ENCODE assay signal across 10 mouse cellular contexts in genomic region chr5:148346543-148346942, GRCm38 (mm10). TPM values are rescaled to one million over a fixed set of nuclear protein-coding genes. Genes with fewer than 3 reads are reported as not detected.
A peak's percentile ranks its signal among the peaks of the same experiment; 100 is the strongest.
DNase-seq lines count a peak whose midpoint lies in the region; ATAC-seq and TF ChIP-seq lines count a peak whose summit lies in the region.
"Had no signal": no experiment of that assay in that cellular context is flagged by ENCODE, and none has a peak within 500 bp of the region (broad histone marks: within the 10 kb centered on the region; RNA-seq: fewer than 3 reads in every experiment).

No protein-coding gene starts in this region.

- TF ChIP-seq CTCF in liver, adult 2 months (IDR thresholded peaks at IDR 0.05; ENCODE audit: low read depth, low read length), result peak; percentile 45
- TF ChIP-seq CTCF in C2C12 (IDR thresholded peaks at IDR 0.05; ENCODE audit: control insufficient read depth, insufficient read depth, insufficient read length), result peak; percentile 22
- peak; percentile 66 for TF ChIP-seq CTCF in liver, postnatal 0 days (IDR thresholded peaks at IDR 0.05; ENCODE audit: low read depth)

- H3ac ChIP-seq in C2C12 (ENCODE audit: control insufficient read depth, insufficient read length, low read depth), result no peak overlapping the region

- H3K4me2 ChIP-seq in liver, embryonic 12.5 days, result no peak overlapping the region
- no peak overlapping the region for H3K4me2 ChIP-seq in liver, postnatal 0 days (ENCODE audit: low read depth, low read length)
- H3K4me2 ChIP-seq: heart, embryonic 13.5 days had no signal

- no peaks in the 10 kb centered on the region for H3K79me2 ChIP-seq in liver, adult 2 months (ENCODE audit: control insufficient read depth, insufficient read depth, low read length)
- H3K79me2 ChIP-seq in C2C12 (ENCODE audit: control insufficient read depth, insufficient read depth), result peaks cover 16% of the 10 kb centered on the region

- H3K36me3 ChIP-seq in liver, adult 2 months (ENCODE audit: control insufficient read depth, insufficient read depth, low read length), result no peaks in the 10 kb centered on the region
- peaks cover 97% of the 10 kb centered on the region for H3K36me3 ChIP-seq in liver, embryonic 12.5 days
- peaks cover 71% of the 10 kb centered on the region for H3K36me3 ChIP-seq in C2C12 (ENCODE audit: control insufficient read depth, insufficient read depth)
- H3K36me3 ChIP-seq in liver, postnatal 0 days (replicated peaks; ENCODE audit: insufficient read depth, low read length), result peaks cover 42% of the 10 kb centered on the region

- no peak for TF ChIP-seq EP300 in liver, postnatal 0 days (IDR thresholded peaks at IDR 0.05; ENCODE audit: low read depth)

- H3K9me3 ChIP-seq in liver, embryonic 12.5 days (replicated peaks), result no peaks in the 10 kb centered on the region
- H3K9me3 ChIP-seq in liver, postnatal 0 days (ENCODE audit: low read length), result no peaks in the 10 kb centered on the region
- H3K9me3 ChIP-seq: heart, embryonic 13.5 days had no signal

- no peak overlapping the region for H3K27ac ChIP-seq in liver, adult 2 months (replicated peaks; ENCODE audit: insufficient read depth, low read depth, low read length)
- H3K27ac ChIP-seq in liver, embryonic 12.5 days, result no peak overlapping the region
- no peak overlapping the region for H3K27ac ChIP-seq in liver, postnatal 0 days (ENCODE audit: low read depth)

- H3K9ac ChIP-seq in liver, adult 2 months (ENCODE audit: low read depth, low read length), result no peak overlapping the region
- H3K9ac ChIP-seq in liver, embryonic 12.5 days, result no peak overlapping the region
- no peak overlapping the region for H3K9ac ChIP-seq in liver, postnatal 0 days (replicated peaks)
- H3K9ac ChIP-seq: heart, embryonic 13.5 days had no signal

- H3K27me3 ChIP-seq in liver, adult 2 months (ENCODE audit: control insufficient read depth, insufficient read depth, low read length), result no peaks in the 10 kb centered on the region
- no peaks in the 10 kb centered on the region for H3K27me3 ChIP-seq in liver, embryonic 12.5 days (replicated peaks)
- no peaks in the 10 kb centered on the region for H3K27me3 ChIP-seq in C2C12 (ENCODE audit: control insufficient read depth, insufficient read depth, insufficient read length)
- no peaks in the 10 kb centered on the region for H3K27me3 ChIP-seq in liver, postnatal 0 days (ENCODE audit: insufficient read depth, low read length)
- H3K27me3 ChIP-seq: heart, embryonic 13.5 days had no signal

- no peak for TF ChIP-seq POLR2A in liver, adult 2 months (IDR thresholded peaks at IDR 0.05; ENCODE audit: extremely low read depth, insufficient read depth, low read length)

- WGBS in liver, adult 2 months, result 92% methylated on average over 8 of the region's 8 CpGs
- WGBS in liver, embryonic 12.5 days (ENCODE audit: insufficient replicate concordance), result 80% methylated on average over 8 of the region's 8 CpGs
- 83% methylated on average over 8 of the region's 8 CpGs for WGBS in liver, postnatal 0 days (ENCODE audit: insufficient replicate concordance)

- H3K79me3 ChIP-seq in C2C12 (ENCODE audit: low read depth), result peaks cover 4% of the 10 kb centered on the region

- H3K4me3 ChIP-seq in liver, adult 2 months (ENCODE audit: insufficient read depth, low read depth, low read length), result no peak overlapping the region
- no peak overlapping the region for H3K4me3 ChIP-seq in liver, embryonic 12.5 days
- no peak overlapping the region for H3K4me3 ChIP-seq in C2C12 (ENCODE audit: insufficient read depth, poor library complexity, severe bottlenecking)
- H3K4me3 ChIP-seq in liver, postnatal 0 days (ENCODE audit: low read depth, low read length), result no peak overlapping the region
- H3K4me3 ChIP-seq: heart, embryonic 13.5 days had no signal

- no peak for ATAC-seq in liver, embryonic 12.5 days
- no peak for ATAC-seq in liver, postnatal 0 days

- H3K4me1 ChIP-seq in liver, adult 2 months (ENCODE audit: control insufficient read depth, insufficient read depth, low read length), result no peaks in the 10 kb centered on the region
- 0 out of 2 replicates have a peak, but pooled peaks cover 3% of the 10 kb centered on the region for H3K4me1 ChIP-seq in liver, embryonic 12.5 days
- no peaks in the 10 kb centered on the region for H3K4me1 ChIP-seq in liver, postnatal 0 days (ENCODE audit: insufficient read depth)

- no peak for DNase-seq in liver, adult 2 months (ENCODE audit: extremely low read depth, low read depth, low spot score)
- DNase-seq in ES-CJ7 (ENCODE audit: low read depth, low spot score), result peak; percentile 70
- no peak for DNase-seq in liver, postnatal 0 days
- no peak for DNase-seq in kidney, postnatal 14 days
- no peak for DNase-seq in layer of hippocampus, postnatal 25 days (ENCODE audit: extremely low spot score in 1 of 2, low spot score in 1 of 2)
- DNase-seq: adrenal gland, postnatal 25 days; lung, postnatal 36 days had no signal

TF ChIP-seq in C2C12, 6 proteins besides CTCF, POLR2A, EP300 and RAD21:
- no peak for TF ChIP-seq FOSL1 (IDR thresholded peaks at IDR 0.05; ENCODE audit: insufficient read depth, low read length, poor library complexity, severe bottlenecking)
- no peak for TF ChIP-seq MYOG (IDR thresholded peaks at IDR 0.05; ENCODE audit: control insufficient read depth, extremely low read depth, insufficient read length)
- TF ChIP-seq CEBPB (IDR thresholded peaks at IDR 0.05; ENCODE audit: low read depth), result no peak
- TF ChIP-seq MYOD1 (IDR thresholded peaks at IDR 0.05; ENCODE audit: control insufficient read depth, insufficient read length, low read depth), result no peak
- no peak for TF ChIP-seq MAX (IDR thresholded peaks at IDR 0.05)
- TF ChIP-seq USF1 (IDR thresholded peaks at IDR 0.05; ENCODE audit: low read depth), result no peak

RNA-seq across cellular contexts. Expression of gene Slc7a1, which starts 53.2 kb away (rescaled TPM):
- 0.18 and 1.2 TPM in 2 replicates for total RNA-seq in liver, adult 2 months (2014; rRNA removed)
- polyA plus RNA-seq in liver, adult 2 months (2012; rRNA removed), result 0.23 and 0.27 TPM in 2 replicates
- 28.8 and 30.2 TPM in 2 replicates for polyA plus RNA-seq in liver, embryonic 12.5 days (2016; fragmentation: Nextera tagmentation; extraction: Ambion mirVana)
- polyA plus RNA-seq in C2C12 (2012; fragmentation: generic; extraction: Trizol), result 34.6 TPM
- polyA plus RNA-seq in liver, postnatal 0 days (2015; fragmentation: Nextera tagmentation; extraction: Ambion mirVana), result 6.4 and 6.5 TPM in 2 replicates
- total RNA-seq in layer of hippocampus, postnatal 25 days (2021), result 10 to 100 TPM; 27.8 to 30.6 TPM
